Mouse (Mus musculus): ENCODE measurements at regions not wholly inside any gene's neighbourhood (a gene's known extent, or its start where the extent isn't known, plus 50 kb on each side); places are given as distances from the start of the nearest gene placed in this dataset.

GRCm38 (mm10) chr2:114410717-114411116, 209.4 kb upstream of the Zfp770 start:
- no peak for TF ChIP-seq CTCF (IDR thresholded peaks at IDR 0.05; ENCODE audit: control insufficient read depth, insufficient read depth, insufficient read length)
- TF ChIP-seq USF1 (IDR thresholded peaks at IDR 0.05; ENCODE audit: low read depth) = no peak
